Mouse (Mus musculus) T-cell, adult 2 months (primary cell): Measurements from ENCODE around the gene Nudt4.

Experiments
- DNase-seq: peaks from one replicate; pipeline ENCODE4 v3.0.0; 2022; ENCODE audit warnings: low spot score

Nudt4 gene

GRCm38 (mm10) chr10:95501033-95501432, 62.9 kb downstream of the Nudt4 start:
- DNase-seq, result no peak
